Mouse (Mus musculus): ENCODE results near the gene Dnmt3a. TPM values are rescaled to one million over a fixed set of nuclear protein-coding genes. Genes with fewer than 3 reads are reported as not detected.
A peak's percentile ranks its signal among the peaks of the same experiment; 100 is the strongest.

The Dnmt3a gene
- polyA plus RNA-seq, 1 experiment = 43.2 TPM

DNA sequence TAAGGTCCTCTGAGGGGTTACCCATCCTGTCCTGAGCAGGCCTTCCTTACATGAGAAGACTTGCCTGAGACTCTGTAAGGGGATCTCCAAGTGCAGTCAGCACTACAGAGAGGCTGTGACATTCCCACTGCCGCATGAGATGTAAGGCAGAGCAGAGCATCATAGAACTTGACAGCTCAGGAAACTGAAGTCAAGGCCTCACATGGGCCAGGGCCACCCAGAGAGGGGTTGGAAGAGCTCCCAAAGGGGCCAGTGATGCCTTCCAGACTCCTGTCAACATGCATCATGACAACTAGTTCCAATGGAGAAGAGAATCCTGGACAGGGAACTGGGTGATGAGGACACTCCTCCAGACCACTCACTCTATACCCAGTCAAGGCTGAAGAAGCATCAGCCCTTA, 18.3 kb upstream of the Dnmt3a start:
- 36% methylated on average over 1 of the region's 1 CpGs for WGBS
- no peak overlapping the region; the same call in 1 of the 2 replicates for H3K27ac ChIP-seq (ENCODE audit: insufficient read depth, low read length)
- TF ChIP-seq CTCF (IDR thresholded peaks at IDR 0.05; ENCODE audit: borderline replicate concordance, insufficient read depth, low read depth, low read length) (no peak), POLR2A (IDR thresholded peaks at IDR 0.05; ENCODE audit: borderline replicate concordance, insufficient read depth, low read length) (no peak)
- H3K4me3 ChIP-seq (replicated peaks; ENCODE audit: insufficient read depth, low read depth, low read length) = no peak overlapping the region
- H3K4me1 ChIP-seq (ENCODE audit: control insufficient read depth, insufficient read depth, low read length) = peaks cover 14% of the 10 kb centered on the region
- no peaks in the 10 kb centered on the region for H3K27me3 ChIP-seq (ENCODE audit: control insufficient read depth, insufficient read depth, low read length)
- peak in 1 of 2 experiments; percentile 35 for DNase-seq

DNA sequence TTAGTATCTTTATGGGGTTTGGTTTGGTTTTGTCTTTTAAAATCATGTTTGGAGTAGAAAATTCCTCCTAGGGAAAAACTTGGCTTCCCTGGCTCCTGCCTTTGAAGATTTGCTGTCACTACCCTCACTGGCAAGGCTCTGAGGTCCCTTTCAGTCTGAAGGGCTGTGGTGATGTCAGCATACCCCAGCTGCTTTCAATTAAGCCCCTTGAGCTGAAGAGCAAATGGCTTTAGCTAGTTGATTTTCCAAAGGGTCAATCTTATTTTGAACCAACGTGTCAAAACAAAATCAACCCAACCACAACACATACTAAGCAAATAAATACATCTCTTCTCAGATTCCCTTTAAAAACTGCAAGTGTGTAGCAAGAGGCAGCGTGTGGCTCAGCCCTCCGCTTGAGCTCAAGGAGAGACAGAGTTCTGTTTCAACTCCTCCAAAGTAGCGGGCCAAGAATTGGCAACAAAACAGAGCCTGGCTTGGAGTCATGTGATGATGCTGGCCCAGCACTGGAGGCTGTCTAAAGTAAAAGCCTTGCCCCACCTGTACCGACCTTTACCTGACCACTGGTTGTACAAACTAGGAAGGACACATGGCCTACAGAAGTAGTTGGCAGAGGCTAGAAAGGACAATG, 17.3 kb upstream of the Dnmt3a start:
- Histone ChIP-seq H3K4me1 (ENCODE audit: control insufficient read depth, insufficient read depth, low read length) (peaks cover 14% of the 10 kb centered on the region), H3K27me3 (ENCODE audit: control insufficient read depth, insufficient read depth, low read length) (no peaks in the 10 kb centered on the region), H3K27ac (ENCODE audit: insufficient read depth, low read length) (no peak overlapping the region), H3K4me3 (replicated peaks; ENCODE audit: insufficient read depth, low read depth, low read length) (no peak overlapping the region)
- DNase-seq = no peak
- WGBS = 43% methylated on average over 5 of the region's 5 CpGs
- no peak for TF ChIP-seq POLR2A (IDR thresholded peaks at IDR 0.05; ENCODE audit: borderline replicate concordance, insufficient read depth, low read length)
- TF ChIP-seq CTCF (IDR thresholded peaks at IDR 0.05; ENCODE audit: borderline replicate concordance, insufficient read depth, low read depth, low read length) = no peak

DNA sequence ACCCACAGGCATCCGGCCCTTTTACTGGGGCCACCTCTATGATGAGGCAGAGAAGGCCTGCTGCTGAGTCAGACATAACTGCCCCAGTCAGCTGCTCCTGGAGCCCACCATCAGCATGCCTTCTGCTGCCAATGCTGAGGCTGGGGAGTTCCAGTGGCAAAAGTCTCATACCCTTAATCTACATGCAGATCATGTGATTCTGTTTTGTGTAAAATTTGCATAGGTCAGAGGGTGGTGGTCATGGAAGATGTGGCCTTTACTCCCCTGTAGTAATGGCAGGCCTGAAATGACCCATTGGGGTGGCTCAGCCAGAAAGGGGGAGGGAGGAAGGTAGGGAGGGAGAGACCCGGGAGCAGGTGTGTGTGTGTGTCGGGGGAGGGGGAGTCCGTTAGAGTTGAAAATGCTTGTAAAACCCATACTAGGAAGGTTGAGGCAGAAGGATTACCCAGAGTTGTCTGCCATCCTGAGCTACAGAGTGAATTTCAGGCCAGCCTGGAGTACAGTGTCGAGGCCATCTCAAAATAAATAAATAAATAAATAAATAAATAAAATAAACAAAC, 16.1 kb upstream of the Dnmt3a start:
- H3K4me1 ChIP-seq (ENCODE audit: control insufficient read depth, insufficient read depth, low read length) = peaks cover 14% of the 10 kb centered on the region
- no peaks in the 10 kb centered on the region for H3K27me3 ChIP-seq (ENCODE audit: control insufficient read depth, insufficient read depth, low read length)
- TF ChIP-seq POLR2A (IDR thresholded peaks at IDR 0.05; ENCODE audit: borderline replicate concordance, insufficient read depth, low read length) (no peak), CTCF (IDR thresholded peaks at IDR 0.05; ENCODE audit: borderline replicate concordance, insufficient read depth, low read depth, low read length) (no peak)
- no peak overlapping the region for H3K27ac ChIP-seq (ENCODE audit: insufficient read depth, low read length)
- DNase-seq = no peak
- no peak overlapping the region for H3K4me3 ChIP-seq (replicated peaks; ENCODE audit: insufficient read depth, low read depth, low read length)
- WGBS = 68% methylated on average over 5 of the region's 5 CpGs

DNA sequence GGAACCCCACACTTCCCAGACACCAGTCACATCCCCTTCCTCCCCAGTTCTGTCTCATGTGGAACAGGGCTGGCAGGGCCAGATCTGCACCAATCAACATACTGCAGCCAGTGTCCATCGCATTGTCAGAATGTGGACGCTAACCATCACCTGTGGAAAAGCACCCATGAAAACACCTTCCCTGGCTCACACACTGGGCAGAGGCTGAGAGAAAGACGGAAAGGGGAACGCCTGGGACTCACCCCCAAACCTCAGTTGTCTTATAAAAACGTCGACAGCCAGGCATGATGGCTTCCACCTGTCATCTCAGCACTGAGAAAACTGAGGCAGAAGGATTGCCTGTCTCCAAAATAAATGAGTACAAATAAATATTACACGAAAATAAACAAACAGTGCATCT, 14.6 kb upstream of the Dnmt3a start:
- no peak overlapping the region; the same call in 1 of the 2 replicates for H3K27ac ChIP-seq (ENCODE audit: insufficient read depth, low read length)
- 36% methylated on average over 7 of the region's 7 CpGs for WGBS

DNA sequence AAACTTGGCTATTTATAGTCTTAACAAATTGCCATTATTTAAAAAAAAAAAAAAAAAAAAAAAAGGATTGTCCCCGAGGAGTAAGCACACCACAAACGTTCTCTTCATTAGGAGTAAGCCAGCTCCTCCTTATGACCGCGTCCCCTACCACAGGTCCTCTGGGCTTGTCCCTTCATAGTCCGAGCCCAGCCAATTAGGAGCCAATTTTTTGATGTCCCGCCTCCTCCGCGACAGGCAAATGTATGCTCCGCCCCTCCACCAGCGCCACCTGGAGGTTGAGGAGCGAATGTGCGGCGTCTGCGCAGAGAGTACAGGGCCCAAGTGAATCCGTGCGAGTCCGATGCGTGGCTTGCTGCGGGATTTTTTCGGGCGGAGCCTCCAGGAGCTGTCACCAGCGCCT, 14.1 kb upstream of the Dnmt3a start:
- TF ChIP-seq POLR2A (IDR thresholded peaks at IDR 0.05; ENCODE audit: borderline replicate concordance, insufficient read depth, low read length) (peak; percentile 80; the same call in 1 of the 2 replicates), CTCF (IDR thresholded peaks at IDR 0.05; ENCODE audit: borderline replicate concordance, insufficient read depth, low read depth, low read length) (peak; percentile 94)
- WGBS = 0% methylated on average over 22 of the region's 22 CpGs
- Histone ChIP-seq H3K27ac (ENCODE audit: insufficient read depth, low read length) (no peak overlapping the region), H3K27me3 (ENCODE audit: control insufficient read depth, insufficient read depth, low read length) (no peaks in the 10 kb centered on the region), H3K4me3 (replicated peaks; ENCODE audit: insufficient read depth, low read depth, low read length) (peak overlapping the region; percentile 47), H3K4me1 (ENCODE audit: control insufficient read depth, insufficient read depth, low read length) (peaks cover 14% of the 10 kb centered on the region)
- peak; percentile 97 to 98 for DNase-seq

More for the DNA sequence above, 14.6 kb upstream of the Dnmt3a start:
- Histone ChIP-seq H3K4me3 (replicated peaks; ENCODE audit: insufficient read depth, low read depth, low read length) (peak overlapping the region; percentile 47), H3K4me1 (ENCODE audit: control insufficient read depth, insufficient read depth, low read length) (peaks cover 14% of the 10 kb centered on the region), H3K27me3 (ENCODE audit: control insufficient read depth, insufficient read depth, low read length) (no peaks in the 10 kb centered on the region)
- TF ChIP-seq CTCF (IDR thresholded peaks at IDR 0.05; ENCODE audit: borderline replicate concordance, insufficient read depth, low read depth, low read length) = no peak
- no peak for TF ChIP-seq POLR2A (IDR thresholded peaks at IDR 0.05; ENCODE audit: borderline replicate concordance, insufficient read depth, low read length)
- peak; percentile 32 to 52 for DNase-seq

DNA sequence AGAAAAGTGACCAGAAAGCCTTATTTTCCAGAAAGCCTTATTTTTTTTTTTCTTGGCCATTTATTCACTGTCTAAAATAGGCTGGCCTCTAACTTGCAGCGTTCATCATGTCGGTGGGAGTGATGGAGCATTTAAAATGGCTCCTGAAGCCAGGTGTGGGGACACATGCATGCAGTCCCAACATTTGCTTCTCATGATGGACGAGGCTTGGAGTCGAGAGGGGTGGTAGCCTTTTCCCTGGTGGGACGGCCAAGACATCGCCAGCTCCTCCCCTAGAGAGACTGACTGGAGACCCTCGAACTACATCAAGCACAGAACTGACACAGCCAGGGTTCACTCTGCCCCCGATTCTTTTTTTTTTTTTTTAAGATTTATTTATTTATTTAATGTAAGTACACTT, 13.6 kb upstream of the Dnmt3a start:
- H3K4me1 ChIP-seq (ENCODE audit: control insufficient read depth, insufficient read depth, low read length) = peaks cover 14% of the 10 kb centered on the region
- TF ChIP-seq POLR2A (IDR thresholded peaks at IDR 0.05; ENCODE audit: borderline replicate concordance, insufficient read depth, low read length) (no peak), CTCF (IDR thresholded peaks at IDR 0.05; ENCODE audit: borderline replicate concordance, insufficient read depth, low read depth, low read length) (no peak)
- H3K4me3 ChIP-seq (replicated peaks; ENCODE audit: insufficient read depth, low read depth, low read length) = no peak overlapping the region
- H3K27ac ChIP-seq (ENCODE audit: insufficient read depth, low read length) = no peak overlapping the region
- WGBS = 29% methylated on average over 8 of the region's 8 CpGs
- no peak for DNase-seq
- H3K27me3 ChIP-seq (ENCODE audit: control insufficient read depth, insufficient read depth, low read length) = no peaks in the 10 kb centered on the region

DNA sequence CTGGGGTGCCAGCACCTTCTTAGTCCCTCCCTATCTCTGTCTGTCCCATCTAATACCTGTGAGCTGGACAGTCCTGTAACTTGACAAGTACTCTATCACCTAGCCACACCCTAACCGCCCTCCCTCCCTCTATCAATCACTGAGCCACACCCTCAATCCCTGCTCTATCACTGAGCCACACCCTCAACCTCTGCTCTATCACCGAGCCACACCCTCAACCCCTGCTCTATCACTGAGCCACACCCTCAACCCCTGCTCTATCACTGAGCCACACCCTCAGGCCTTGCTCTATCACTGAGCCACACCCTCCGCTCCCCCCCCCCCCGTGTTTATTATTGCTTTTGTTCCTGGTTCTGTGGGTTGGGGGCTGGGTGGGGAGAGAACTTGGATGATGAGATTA, 10.2 kb upstream of the Dnmt3a start:
- Histone ChIP-seq H3K4me1 (ENCODE audit: control insufficient read depth, insufficient read depth, low read length) (peaks cover 4% of the 10 kb centered on the region), H3K27me3 (ENCODE audit: control insufficient read depth, insufficient read depth, low read length) (no peaks in the 10 kb centered on the region), H3K27ac (ENCODE audit: insufficient read depth, low read length) (no peak overlapping the region), H3K4me3 (replicated peaks; ENCODE audit: insufficient read depth, low read depth, low read length) (no peak overlapping the region)
- DNase-seq = no peak
- no peak for TF ChIP-seq CTCF (IDR thresholded peaks at IDR 0.05; ENCODE audit: borderline replicate concordance, insufficient read depth, low read depth, low read length)
- TF ChIP-seq POLR2A (IDR thresholded peaks at IDR 0.05; ENCODE audit: borderline replicate concordance, insufficient read depth, low read length) = no peak
- WGBS = 52% methylated on average over 4 of the region's 4 CpGs

DNA sequence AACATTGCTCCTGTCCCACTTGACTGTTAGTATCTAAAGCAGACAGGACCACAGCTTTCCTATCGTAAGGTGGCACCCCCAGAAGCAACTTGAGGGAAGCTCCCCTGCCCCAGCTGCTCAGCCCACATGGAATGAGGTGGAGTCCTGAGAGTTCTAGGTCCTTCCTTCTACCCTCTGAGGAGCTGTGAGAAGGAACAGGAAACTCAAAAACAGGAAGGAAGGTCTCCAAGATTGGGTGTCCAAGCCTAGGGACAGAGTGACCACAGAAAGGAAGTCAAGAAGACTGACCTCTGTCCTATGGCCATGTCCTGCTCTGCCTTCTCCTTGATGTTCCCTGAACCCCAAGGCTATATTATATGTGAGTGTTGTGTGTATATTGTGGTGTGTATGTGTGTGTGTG, 6.3 kb upstream of the Dnmt3a start:
- H3K4me3 ChIP-seq (replicated peaks; ENCODE audit: insufficient read depth, low read depth, low read length) = no peak overlapping the region
- H3K27ac ChIP-seq (ENCODE audit: insufficient read depth, low read length) = no peak overlapping the region
- no peaks in the 10 kb centered on the region for H3K27me3 ChIP-seq (ENCODE audit: control insufficient read depth, insufficient read depth, low read length)
- no peaks in the 10 kb centered on the region; the same call in 1 of the 2 replicates for H3K4me1 ChIP-seq (ENCODE audit: control insufficient read depth, insufficient read depth, low read length)
- DNase-seq = no peak
- 100% methylated on average over 1 of the region's 1 CpGs for WGBS
- no peak for TF ChIP-seq POLR2A (IDR thresholded peaks at IDR 0.05; ENCODE audit: borderline replicate concordance, insufficient read depth, low read length)
- no peak for TF ChIP-seq CTCF (IDR thresholded peaks at IDR 0.05; ENCODE audit: borderline replicate concordance, insufficient read depth, low read depth, low read length)
